Mouse (Mus musculus) gastrocnemius, adult 8-10 months (tissue): Measurements from ENCODE around the gene Gm42957. TPM values are rescaled to one million over a fixed set of nuclear protein-coding genes. Genes with fewer than 3 reads are reported as not detected.

Source experiments
- total RNA-seq, 4 experiments: library from RNA; stranded (reverse); gene quantifications; 2 replicates each; pipeline ENCODE4 v1.2.4; 2022

Gene Gm42957
- total RNA-seq, 4 experiments from 2014 or later = not detected

Other genes starting within 250 kb of the Gm42957 start
- not detected for gene BC107364, start 183.2 kb upstream of the Gm42957 start, total RNA-seq
- 100 to 1,000 TPM; 562 to 917 (median 709) TPM for gene Hfe2, start 110.3 kb upstream of the Gm42957 start, total RNA-seq
- gene Txnip, start 77.5 kb upstream of the Gm42957 start, total RNA-seq = 100 to 1,000 TPM; 365 to 573 (median 474) TPM
- 1 to 10 TPM in 3 of 4 experiments, not detected in 1; 1.2 to 1.5 (median 1.2) TPM for gene Gm16253, start 58.5 kb upstream of the Gm42957 start, total RNA-seq
- 10 to 100 TPM; 39.8 to 59.8 (median 51.8) TPM for gene Polr3gl, start 41.3 kb upstream of the Gm42957 start, total RNA-seq
- gene Ankrd34a, start 38.8 kb upstream of the Gm42957 start, total RNA-seq = 1 to 10 TPM in 2 of 4 experiments, under 1 TPM in 2; 0.64 to 1.6 (median 1.1) TPM
- gene Lix1l, start 34.3 kb upstream of the Gm42957 start, total RNA-seq = 1 to 10 TPM; 3.5 to 6.8 (median 4.4) TPM
- gene Rbm8a, start 5.5 kb upstream of the Gm42957 start, total RNA-seq = 10 to 100 TPM; 17.0 to 25.1 (median 22.7) TPM
- gene Pex11b, start 98 bp upstream of the Gm42957 start, total RNA-seq = 10 to 100 TPM; 23.3 to 31.3 (median 28.0) TPM
- gene Itga10, start 10.1 kb downstream of the Gm42957 start, total RNA-seq = under 1 TPM; 0.31 to 0.56 (median 0.40) TPM
- gene Ankrd35, start 34.7 kb downstream of the Gm42957 start, total RNA-seq = under 1 TPM; 0.24 to 0.48 (median 0.40) TPM
- 1 to 10 TPM; 4.9 to 7.4 (median 6.0) TPM for gene Pias3, start 60.9 kb downstream of the Gm42957 start, total RNA-seq
- under 1 TPM; 0.39 to 0.68 (median 0.54) TPM for gene Nudt17, start 73.1 kb downstream of the Gm42957 start, total RNA-seq
- 10 to 100 TPM; 24.4 to 27.5 (median 26.3) TPM for gene Polr3c, start 92.2 kb downstream of the Gm42957 start, total RNA-seq
- 10 to 100 TPM; 58.9 to 79.6 (median 70.5) TPM for gene Rnf115, start 92.2 kb downstream of the Gm42957 start, total RNA-seq
- gene Pdzk1, start 193.8 kb downstream of the Gm42957 start, total RNA-seq = not detected
- not detected for gene Cd160, start 193.9 kb downstream of the Gm42957 start, total RNA-seq